Mouse (Mus musculus): ENCODE data around the gene Rilp. TPM values are rescaled to one million over a fixed set of nuclear protein-coding genes. Genes with fewer than 3 reads are reported as not detected.

The Rilp gene
- polyA plus RNA-seq, 1 experiment: not detected

DNA sequence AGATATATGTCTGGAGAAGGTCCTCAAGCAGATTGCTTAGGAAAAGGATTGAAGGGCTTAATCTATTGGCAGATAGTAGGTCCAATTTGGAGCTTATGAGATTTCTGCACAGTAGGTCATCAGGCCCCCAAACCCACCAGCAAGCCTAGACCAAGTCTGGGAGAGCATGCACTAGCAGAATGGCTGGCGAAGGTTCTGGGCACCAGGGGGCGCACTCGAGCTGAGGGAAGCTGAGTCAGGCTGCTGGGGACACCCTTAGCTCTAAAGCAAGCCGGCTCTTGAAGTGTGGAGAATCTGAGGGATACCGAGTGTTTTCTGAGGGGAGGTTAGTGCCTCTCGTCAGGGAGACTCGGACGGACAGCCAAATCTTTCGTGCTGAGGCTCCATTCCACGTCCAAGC is 20.4 kb downstream of the Rilp start:
- peak; percentile 99 for TF ChIP-seq CTCF (IDR thresholded peaks at IDR 0.05; ENCODE audit: low read depth, low read length)
- 0 out of 2 replicates have a peak, but pooled peaks have one; percentile 8 for TF ChIP-seq EP300 (IDR thresholded peaks at IDR 0.05; ENCODE audit: insufficient read depth, low read depth, low read length)
- no peak for TF ChIP-seq POLR2A (IDR thresholded peaks at IDR 0.05; ENCODE audit: insufficient read depth, low read length)
- H3K27me3 ChIP-seq (ENCODE audit: control insufficient read depth, insufficient read depth, low read length, poor library complexity, severe bottlenecking): no peaks in the 10 kb centered on the region
- H3K4me3 ChIP-seq (ENCODE audit: low read depth, low read length): peak overlapping the region; percentile 86
- no peaks in the 10 kb centered on the region for H3K36me3 ChIP-seq (ENCODE audit: control insufficient read depth, insufficient read depth, low read length, poor library complexity, severe bottlenecking)
- H3K4me1 ChIP-seq (ENCODE audit: control insufficient read depth, insufficient read depth, low read length): peaks cover 2% of the 10 kb centered on the region
- peak overlapping the region; percentile 85 for H3K9ac ChIP-seq (ENCODE audit: low read depth, poor library complexity, severe bottlenecking)
- no peaks in the 10 kb centered on the region for H3K9me3 ChIP-seq (replicated peaks; ENCODE audit: control insufficient read depth, insufficient read depth, low read length, poor library complexity, severe bottlenecking)
- no peak overlapping the region for H3K27ac ChIP-seq (ENCODE audit: insufficient read depth, low read length)

- H3K4me1 ChIP-seq (ENCODE audit: control insufficient read depth, insufficient read depth, low read length): peaks cover 2% of the 10 kb centered on the region
- peak overlapping the region; percentile 86 for H3K4me3 ChIP-seq (ENCODE audit: low read depth, low read length)
- TF ChIP-seq CTCF (IDR thresholded peaks at IDR 0.05; ENCODE audit: low read depth, low read length): no peak
- TF ChIP-seq EP300 (IDR thresholded peaks at IDR 0.05; ENCODE audit: insufficient read depth, low read depth, low read length): no peak
- no peak for TF ChIP-seq POLR2A (IDR thresholded peaks at IDR 0.05; ENCODE audit: insufficient read depth, low read length)
- H3K27me3 ChIP-seq (ENCODE audit: control insufficient read depth, insufficient read depth, low read length, poor library complexity, severe bottlenecking): no peaks in the 10 kb centered on the region
- peak overlapping the region; percentile 85 for H3K9ac ChIP-seq (ENCODE audit: low read depth, poor library complexity, severe bottlenecking)
- no peaks in the 10 kb centered on the region for H3K36me3 ChIP-seq (ENCODE audit: control insufficient read depth, insufficient read depth, low read length, poor library complexity, severe bottlenecking)
- no peak overlapping the region for H3K27ac ChIP-seq (ENCODE audit: insufficient read depth, low read length)
- no peaks in the 10 kb centered on the region for H3K9me3 ChIP-seq (replicated peaks; ENCODE audit: control insufficient read depth, insufficient read depth, low read length, poor library complexity, severe bottlenecking)
Measured at GRCm38 (mm10) chr11:75530845-75531373, 21.0 kb downstream of the Rilp start.

DNA sequence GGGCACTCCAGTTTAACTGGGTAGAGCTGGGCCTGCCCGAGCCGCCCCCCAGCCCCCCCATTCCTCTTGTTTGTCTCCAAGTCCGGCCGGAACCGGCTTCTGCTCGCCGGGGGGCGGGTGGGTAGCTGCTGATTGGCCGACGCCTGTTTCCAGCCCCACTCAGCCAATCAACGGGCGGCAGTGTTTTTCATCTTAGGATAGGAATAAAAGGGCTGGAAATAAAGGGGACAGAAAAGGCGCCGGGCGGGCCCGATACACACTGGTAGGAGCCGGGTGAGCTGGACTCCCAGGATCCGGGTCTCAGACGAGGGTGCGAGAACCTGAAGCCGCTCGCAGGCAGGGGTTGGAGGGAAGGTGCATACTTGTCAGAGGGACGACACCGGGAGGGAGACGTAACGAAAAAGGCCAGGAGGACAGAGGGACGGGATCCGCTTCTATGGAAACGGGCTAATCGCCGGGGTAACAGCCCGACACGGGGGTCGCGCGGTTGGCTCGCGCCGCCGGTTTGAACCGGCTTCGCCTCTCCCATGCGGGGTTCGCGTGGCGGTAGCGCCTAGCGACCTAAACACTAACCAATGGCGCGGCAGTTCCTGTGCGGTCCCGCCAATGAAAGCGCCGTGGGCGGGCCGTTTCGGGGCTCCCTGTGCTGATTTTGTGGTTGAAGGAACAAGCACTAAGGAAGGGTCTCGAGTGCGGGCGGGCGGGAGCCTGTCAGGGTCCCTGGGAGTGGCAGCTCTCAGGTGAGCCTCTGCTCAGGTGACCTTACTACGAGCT is 21.8 kb downstream of the Rilp start, which contains the start of gene Slc43a2:
TSS of gene Slc43a2 (plus strand) at position 226 of the 774 bp plus-strand sequence.
- Histone ChIP-seq H3K9me3 (replicated peaks; ENCODE audit: control insufficient read depth, insufficient read depth, low read length, poor library complexity, severe bottlenecking) (no peaks in the 10 kb centered on the region), H3K27ac (ENCODE audit: insufficient read depth, low read length) (peak within 1 kb of the TSS; percentile 52), H3K27me3 (ENCODE audit: control insufficient read depth, insufficient read depth, low read length, poor library complexity, severe bottlenecking) (no peaks in the 10 kb centered on the region), H3K4me3 (ENCODE audit: low read depth, low read length) (peak within 1 kb of the TSS; percentile 86), H3K36me3 (ENCODE audit: control insufficient read depth, insufficient read depth, low read length, poor library complexity, severe bottlenecking) (no peaks in the 10 kb centered on the region), H3K4me1 (ENCODE audit: control insufficient read depth, insufficient read depth, low read length) (peaks cover 2% of the 10 kb centered on the region), H3K9ac (ENCODE audit: low read depth, poor library complexity, severe bottlenecking) (peak within 1 kb of the TSS; percentile 85)
- TF ChIP-seq POLR2A (IDR thresholded peaks at IDR 0.05; ENCODE audit: insufficient read depth, low read length): no peak
- no peak for TF ChIP-seq EP300 (IDR thresholded peaks at IDR 0.05; ENCODE audit: insufficient read depth, low read depth, low read length)
- TF ChIP-seq CTCF (IDR thresholded peaks at IDR 0.05; ENCODE audit: low read depth, low read length): no peak

- Histone ChIP-seq H3K36me3 (ENCODE audit: control insufficient read depth, insufficient read depth, low read length, poor library complexity, severe bottlenecking) (no peaks in the 10 kb centered on the region), H3K9me3 (replicated peaks; ENCODE audit: control insufficient read depth, insufficient read depth, low read length, poor library complexity, severe bottlenecking) (no peaks in the 10 kb centered on the region), H3K4me1 (ENCODE audit: control insufficient read depth, insufficient read depth, low read length) (peaks cover 2% of the 10 kb centered on the region), H3K4me3 (ENCODE audit: low read depth, low read length) (peak overlapping the region; percentile 77), H3K9ac (ENCODE audit: low read depth, poor library complexity, severe bottlenecking) (peak overlapping the region; percentile 70), H3K27me3 (ENCODE audit: control insufficient read depth, insufficient read depth, low read length, poor library complexity, severe bottlenecking) (no peaks in the 10 kb centered on the region), H3K27ac (ENCODE audit: insufficient read depth, low read length) (no peak overlapping the region)
- no peak for TF ChIP-seq POLR2A (IDR thresholded peaks at IDR 0.05; ENCODE audit: insufficient read depth, low read length)
Measured at GRCm38 (mm10) chr11:75532340-75533277, 22.7 kb downstream of the Rilp start.

DNA sequence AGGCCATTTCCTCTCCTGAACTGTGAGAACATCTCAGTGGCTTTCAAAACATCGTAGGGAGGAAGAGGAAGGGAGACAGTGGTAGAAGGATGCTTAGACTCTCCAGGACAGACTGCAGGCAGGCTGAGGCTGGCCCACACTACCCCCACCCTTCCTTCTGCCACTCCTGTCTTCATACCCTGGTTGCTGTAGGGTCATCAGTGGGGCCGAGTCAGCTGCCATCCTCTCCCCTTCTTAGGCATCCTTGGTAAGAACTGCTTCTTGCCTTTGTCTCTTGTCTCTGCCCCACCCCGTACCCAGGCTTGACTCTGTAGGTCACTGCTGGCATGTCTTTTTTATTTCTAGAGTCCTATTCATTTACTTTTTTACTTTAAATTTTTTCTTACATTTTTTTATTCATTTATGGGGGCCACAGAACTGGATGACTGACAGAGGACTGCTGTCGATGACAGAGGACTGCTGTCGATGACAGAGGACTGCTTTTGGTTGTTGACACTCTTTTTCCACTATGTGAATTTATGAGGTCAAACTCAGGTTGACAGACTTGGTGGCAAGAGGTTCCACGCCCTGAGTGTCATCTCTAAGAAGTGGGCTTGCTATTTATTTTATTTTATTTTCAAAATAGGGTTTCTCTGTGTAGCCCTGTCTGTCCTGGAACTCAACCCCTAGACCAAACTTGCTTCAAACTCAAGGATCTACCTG is 23.6 kb downstream of the Rilp start:
- Histone ChIP-seq H3K9ac (ENCODE audit: low read depth, poor library complexity, severe bottlenecking) (no peak overlapping the region), H3K36me3 (ENCODE audit: control insufficient read depth, insufficient read depth, low read length, poor library complexity, severe bottlenecking) (no peaks in the 10 kb centered on the region), H3K4me1 (ENCODE audit: control insufficient read depth, insufficient read depth, low read length) (peaks cover 2% of the 10 kb centered on the region), H3K9me3 (replicated peaks; ENCODE audit: control insufficient read depth, insufficient read depth, low read length, poor library complexity, severe bottlenecking) (no peaks in the 10 kb centered on the region), H3K27me3 (ENCODE audit: control insufficient read depth, insufficient read depth, low read length, poor library complexity, severe bottlenecking) (no peaks in the 10 kb centered on the region), H3K4me3 (ENCODE audit: low read depth, low read length) (no peak overlapping the region), H3K27ac (ENCODE audit: insufficient read depth, low read length) (no peak overlapping the region)
- TF ChIP-seq CTCF (IDR thresholded peaks at IDR 0.05; ENCODE audit: low read depth, low read length) (no peak), EP300 (IDR thresholded peaks at IDR 0.05; ENCODE audit: insufficient read depth, low read depth, low read length) (no peak)
